Mouse (Mus musculus) kidney, adult 8-10 months (tissue): ENCODE measurements around the gene Tubgcp3.
A peak's percentile ranks its signal among the peaks of the same experiment; 100 is the strongest.
"Not testable (repeated sequence)": the region's sequence is repeated elsewhere in the genome, so short reads cannot be mapped to it uniquely, and the experiment has no call there.

Experiments
- DNase-seq, 2 experiments: peaks; one replicate each; pipeline ENCODE4 v3.0.0; 2022

Tubgcp3 gene

DNA sequence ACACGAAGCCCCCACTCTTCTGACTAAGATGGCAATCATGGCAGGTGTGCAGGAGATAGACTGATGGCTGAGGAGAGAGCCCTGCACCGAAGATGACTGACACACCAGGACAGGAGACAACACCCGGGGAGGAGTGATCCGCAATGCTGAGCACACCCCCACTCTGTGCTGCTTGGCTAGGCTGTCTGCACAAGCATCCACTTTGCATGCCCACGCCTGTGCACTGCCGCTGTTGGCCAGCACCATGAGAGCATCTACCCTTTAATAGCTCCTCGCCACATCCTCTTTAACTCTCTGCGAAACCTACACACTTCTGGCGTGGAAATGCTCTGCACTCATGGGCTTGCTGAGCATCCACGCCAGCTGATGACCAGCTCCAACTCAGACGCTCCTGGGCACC, 33.6 kb downstream of the Tubgcp3 start:
- no peak for DNase-seq

- DNase-seq: no peak
Measured at GRCm38 (mm10) chr8:12635366-12635765, 36.7 kb downstream of the Tubgcp3 start.

DNA sequence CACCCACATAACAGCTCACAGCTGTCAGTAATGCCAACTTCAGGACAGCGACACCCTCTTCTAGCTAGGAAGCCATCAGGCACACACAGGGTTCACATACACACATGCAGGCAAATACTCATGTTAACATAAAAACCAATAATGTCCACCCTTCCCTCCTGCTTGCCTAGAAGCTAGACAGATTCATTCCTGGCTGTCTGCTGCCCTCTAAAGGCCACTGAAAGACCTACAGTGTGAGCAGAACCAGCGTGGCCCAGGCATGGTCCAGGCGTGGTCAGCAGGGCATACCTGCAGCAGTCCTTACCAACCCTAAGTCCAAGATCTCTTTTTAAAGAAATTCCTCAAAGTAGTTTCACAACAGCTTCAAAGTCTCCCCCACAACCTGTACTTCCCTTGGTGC, 43.0 kb downstream of the Tubgcp3 start:
- peak; percentile 10 to 63 for DNase-seq

DNA sequence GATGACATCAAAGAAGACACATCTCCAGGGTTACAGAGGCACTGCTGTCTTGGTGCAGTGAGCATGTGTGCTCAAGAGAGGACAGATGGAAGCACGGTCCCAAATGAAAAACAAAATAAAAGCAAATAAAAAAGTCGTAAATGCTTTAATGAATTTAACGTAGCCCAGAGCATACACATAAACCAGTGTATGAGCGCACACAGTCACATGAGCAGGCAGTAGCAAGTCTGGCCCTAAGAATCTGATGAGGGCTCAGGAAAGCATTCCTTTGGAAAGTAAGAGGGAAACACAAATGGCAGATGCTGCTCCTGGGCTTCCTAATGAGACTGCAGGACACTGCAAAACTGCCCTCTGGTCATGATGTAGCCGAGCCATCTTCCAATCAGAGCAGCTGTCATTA, 46.2 kb downstream of the Tubgcp3 start:
- no peak for DNase-seq

GRCm38 (mm10) chr8:12621550-12622222, 50.4 kb downstream of the Tubgcp3 start:
- DNase-seq: no peak

GRCm38 (mm10) chr8:12617369-12617768, 54.7 kb downstream of the Tubgcp3 start:
- not testable (repeated sequence) for DNase-seq

- DNase-seq: no peak
Measured at GRCm38 (mm10) chr8:12613201-12613600, 58.8 kb downstream of the Tubgcp3 start.

GRCm38 (mm10) chr8:12609752-12610449, 62.1 kb downstream of the Tubgcp3 start:
- no peak for DNase-seq

DNA sequence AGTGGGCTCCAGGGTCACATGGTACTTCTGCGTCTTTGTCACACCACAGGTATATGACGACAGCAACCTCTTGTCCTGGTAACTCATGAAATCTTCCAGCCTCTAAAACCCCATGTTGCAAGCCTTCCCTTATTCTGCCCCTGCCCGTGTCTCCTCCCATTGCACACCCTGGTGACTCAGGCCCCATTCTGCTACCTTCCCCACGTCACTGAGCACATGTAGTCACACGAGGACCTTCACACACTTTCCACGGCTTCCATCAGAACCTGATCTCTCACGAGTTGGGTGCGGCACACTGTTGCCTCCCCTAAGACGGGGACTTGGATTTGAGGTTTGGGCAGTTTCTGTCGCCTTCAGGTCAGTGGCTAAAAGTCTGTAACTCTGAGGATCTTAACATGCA, 63.2 kb downstream of the Tubgcp3 start:
- DNase-seq: no peak

DNA sequence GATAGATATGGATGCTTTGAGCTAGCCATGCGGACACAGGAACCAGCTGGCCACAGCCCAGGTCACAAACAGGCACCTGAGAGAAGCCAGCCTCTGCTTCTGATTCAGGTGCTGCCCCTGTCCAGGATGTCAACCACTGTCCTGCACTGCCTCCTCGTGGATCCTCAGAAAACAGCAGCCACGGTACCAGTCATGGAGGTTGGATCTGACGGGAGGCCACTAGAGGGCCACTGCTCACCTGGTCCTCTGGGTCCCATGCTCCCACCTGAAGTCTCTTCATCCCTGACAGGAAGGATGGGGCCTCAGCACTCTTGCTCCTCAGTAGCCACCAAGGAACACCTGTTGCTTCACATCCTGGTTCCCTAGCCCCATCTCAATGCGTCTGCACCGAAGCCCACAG, 64.8 kb downstream of the Tubgcp3 start:
- DNase-seq: peak; percentile 70 to 91

DNA sequence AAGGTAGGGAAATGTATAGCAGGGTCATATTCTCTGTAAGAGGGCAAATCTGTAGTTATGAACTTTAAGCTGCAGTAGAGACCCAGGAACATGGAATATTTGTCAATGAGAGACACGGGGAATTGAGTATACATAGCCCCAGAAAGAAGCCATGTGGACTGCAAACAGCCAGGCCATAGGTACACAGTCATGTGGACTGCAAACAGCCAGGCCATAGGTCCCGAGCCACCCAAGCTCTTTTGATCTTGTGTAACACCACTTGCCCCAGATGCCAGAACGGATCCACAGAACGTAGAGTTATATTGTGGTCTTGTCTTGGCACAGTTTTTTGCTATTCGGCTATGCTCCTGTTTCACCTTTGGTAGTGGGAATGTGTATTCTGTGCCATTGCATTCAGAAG, 88.3 kb downstream of the Tubgcp3 start:
- DNase-seq: no peak

DNA sequence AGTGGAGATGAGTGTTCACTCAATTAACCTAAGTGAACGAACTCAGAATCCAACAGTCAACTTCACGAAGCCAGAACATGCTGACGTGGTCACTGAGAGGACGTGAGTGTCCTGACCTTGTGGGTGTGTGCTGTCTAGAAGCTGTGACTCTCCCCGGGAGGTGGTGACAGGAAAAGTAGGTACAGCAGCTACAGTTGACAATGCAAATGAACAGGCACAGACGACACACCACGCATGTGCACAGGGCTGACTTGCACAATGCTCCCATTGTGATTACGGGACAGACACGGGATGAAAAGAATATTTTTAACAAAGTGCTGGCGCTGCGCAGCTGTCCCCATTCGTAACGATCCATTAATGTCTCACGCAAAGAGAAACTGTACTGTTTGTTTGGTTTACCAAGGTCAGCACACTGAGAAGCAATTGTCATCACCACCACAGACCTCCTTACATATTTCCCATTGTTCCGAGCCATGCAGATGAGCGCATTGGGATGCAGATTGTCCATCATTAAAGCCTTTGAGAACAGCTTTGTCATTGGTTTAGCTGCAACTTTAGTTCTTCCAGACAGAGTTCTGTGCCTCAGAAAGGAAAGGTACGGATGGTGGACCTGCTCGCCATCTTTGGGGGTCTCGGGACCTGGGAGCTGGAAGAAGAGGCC, 92.6 kb downstream of the Tubgcp3 start:
- DNase-seq: not testable (repeated sequence)

DNA sequence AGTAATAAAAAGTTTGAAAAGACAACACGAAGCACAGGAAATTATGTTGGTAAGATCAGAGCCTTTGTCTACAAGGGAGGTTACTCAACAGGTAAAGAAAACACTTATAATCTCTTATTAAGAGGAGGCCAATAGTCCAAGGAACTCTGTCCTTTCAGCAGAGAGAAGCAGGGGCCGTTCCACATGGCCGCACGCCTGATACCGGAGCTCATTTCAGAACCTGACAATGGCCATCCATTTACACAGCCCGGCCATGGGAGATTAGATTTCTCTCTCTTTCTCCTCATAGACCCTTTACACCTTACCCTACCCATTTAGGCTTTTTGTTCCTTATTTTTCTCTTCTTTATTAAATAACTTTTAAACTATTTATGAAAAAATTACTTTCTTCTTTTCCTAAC, 95.3 kb downstream of the Tubgcp3 start:
- peak; percentile 17 to 54 for DNase-seq

- no peak for DNase-seq
Measured at GRCm38 (mm10) chr8:12576003-12576402, 96.0 kb downstream of the Tubgcp3 start.

DNA sequence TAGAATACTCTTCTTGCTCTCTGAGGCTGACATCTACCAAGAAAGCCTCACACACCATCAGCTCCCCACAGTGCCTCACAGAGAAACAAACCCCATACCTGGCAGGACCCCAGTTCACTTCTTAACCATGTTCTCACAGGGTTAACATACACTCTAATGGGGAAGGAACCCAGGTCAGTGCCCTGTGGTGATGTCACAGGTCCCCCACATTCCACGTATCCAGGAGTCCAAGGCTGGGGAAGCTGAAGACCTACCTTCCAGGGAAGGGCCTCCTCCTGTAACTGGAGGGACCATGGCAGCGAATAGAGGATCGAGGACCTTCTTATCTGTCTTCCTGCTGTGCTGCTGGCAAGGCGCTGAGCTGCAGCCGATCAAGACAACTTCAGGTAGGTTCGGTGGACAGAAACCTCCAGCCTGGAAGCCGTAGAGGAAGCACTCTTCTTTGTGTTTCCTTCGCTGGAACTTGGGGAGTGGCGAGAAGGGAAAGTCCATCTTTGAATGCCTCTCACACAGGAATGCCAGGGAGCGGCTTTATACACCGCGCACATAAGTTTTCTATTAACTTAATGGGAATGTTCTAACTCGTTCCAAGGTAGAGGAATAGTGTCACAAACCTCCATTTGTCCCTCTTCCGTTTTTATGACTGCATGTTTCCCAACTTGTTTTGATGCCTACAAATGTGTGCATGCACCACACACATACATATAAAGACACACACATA, 99.1 kb downstream of the Tubgcp3 start, which contains the start of gene Spaca7:
TSS of gene Spaca7 (plus strand) at position 216 of the 721 bp plus-strand sequence.
- DNase-seq: peak in 1 of 2 experiments; percentile 6

DNA sequence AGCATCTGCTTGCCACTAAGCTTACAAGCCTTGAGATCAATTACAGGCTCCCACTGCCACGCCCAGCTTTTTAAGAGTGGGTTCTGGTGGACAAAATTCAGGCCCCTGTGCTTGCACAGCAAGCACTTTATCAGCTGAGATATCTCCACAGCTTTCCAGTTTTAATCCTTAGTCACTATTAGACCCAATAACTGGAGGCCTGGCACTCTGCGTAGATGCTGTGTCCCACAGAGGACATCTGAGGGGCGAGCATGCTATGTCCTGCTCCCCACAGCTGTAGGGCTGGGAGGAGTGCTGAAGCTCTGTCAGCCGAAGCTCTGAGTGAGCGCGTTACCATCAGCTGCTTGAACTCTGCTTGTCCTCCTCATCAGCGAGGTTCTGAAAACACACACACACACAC, 105.5 kb downstream of the Tubgcp3 start:
- no peak for DNase-seq

DNA sequence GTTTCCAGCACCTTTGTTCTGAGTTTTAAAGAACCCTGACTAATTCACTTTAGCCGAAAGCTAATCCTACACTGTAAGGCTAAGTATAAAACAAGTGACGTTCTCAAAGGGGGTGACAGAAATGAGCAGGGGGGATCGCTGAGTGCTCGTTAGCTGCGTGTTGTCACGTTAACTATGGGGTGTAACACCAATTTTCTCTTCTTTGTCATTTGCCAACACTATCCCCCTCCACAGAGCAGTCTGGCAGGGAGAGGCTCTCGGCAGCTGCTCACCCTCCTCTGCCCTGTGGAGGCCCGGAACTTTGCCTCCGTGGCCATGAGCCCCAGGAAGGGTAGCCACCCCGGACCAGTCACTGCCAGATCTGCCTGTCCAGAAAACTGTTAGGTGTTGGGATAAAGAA, 106.6 kb downstream of the Tubgcp3 start:
- DNase-seq: no peak

GRCm38 (mm10) chr8:12564307-12564706, 107.7 kb downstream of the Tubgcp3 start:
- peak; percentile 17 to 48 for DNase-seq
